Mouse (Mus musculus): ENCODE results near the gene Mybpc3. TPM values are rescaled to one million over a fixed set of nuclear protein-coding genes. Genes with fewer than 3 reads are reported as not detected.

Gene Mybpc3
- polyA plus RNA-seq, 1 experiment from 2014 or later = not detected

DNA sequence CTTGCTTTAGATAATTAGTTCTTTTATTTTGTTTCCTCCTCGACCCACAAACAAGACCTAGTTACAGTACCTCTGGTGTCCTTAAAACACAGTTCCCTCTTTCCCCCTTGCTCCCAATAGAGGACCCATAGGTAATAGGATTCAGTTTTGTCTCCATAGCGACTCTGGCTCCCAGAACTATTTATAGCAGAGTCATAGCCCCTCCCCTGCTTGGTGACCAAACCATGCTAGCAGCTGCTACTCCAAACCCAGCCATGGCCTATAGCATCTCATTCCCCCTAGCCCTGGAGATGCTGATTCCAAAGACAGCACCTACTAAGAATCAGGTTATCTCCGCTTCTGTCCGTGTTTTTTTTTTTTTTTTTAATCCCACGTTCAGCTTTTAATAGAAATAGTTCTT lies 62.8 kb downstream of the Mybpc3 start:
- H3K9ac ChIP-seq (replicated peaks) = no peak overlapping the region; the same call in 1 of the 2 replicates
- no peak overlapping the region for H3K4me3 ChIP-seq (replicated peaks)
- no peak for ATAC-seq (ENCODE audit: low FRiP score)
- peaks cover 36% of the 10 kb centered on the region for H3K4me1 ChIP-seq
- no peak overlapping the region for H3K27ac ChIP-seq (replicated peaks)
- peaks cover 26% of the 10 kb centered on the region for H3K36me3 ChIP-seq
- no peaks in the 10 kb centered on the region for H3K27me3 ChIP-seq (replicated peaks)
- 72% methylated on average over 5 of the region's 5 CpGs for WGBS
- peak overlapping the region; percentile 88 for H3K4me2 ChIP-seq
- H3K9me3 ChIP-seq (replicated peaks) = no peaks in the 10 kb centered on the region

DNA sequence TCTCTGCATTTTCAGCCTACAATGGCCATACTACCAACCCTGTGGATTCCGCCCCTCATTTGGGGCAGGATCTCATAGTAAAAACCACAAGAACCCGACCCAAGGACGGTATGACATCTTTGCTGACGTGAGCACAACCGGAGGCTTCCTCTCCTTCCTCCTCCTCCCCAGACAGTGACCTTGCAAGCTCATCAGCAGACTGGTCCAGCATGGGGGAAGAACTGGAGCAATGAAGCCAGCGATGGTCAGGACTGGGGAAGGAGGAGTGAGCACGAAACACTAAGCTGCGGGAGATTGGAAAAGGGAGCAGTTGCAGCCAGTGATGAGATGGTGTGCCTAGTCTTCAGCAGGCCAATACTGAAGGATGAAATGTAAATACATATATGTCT lies 64.1 kb downstream of the Mybpc3 start:
- peak overlapping the region; percentile 89 for H3K4me3 ChIP-seq (replicated peaks)
- no peaks in the 10 kb centered on the region for H3K27me3 ChIP-seq (replicated peaks)
- H3K4me2 ChIP-seq = peak overlapping the region; percentile 88
- peak overlapping the region; percentile 91 for H3K9ac ChIP-seq (replicated peaks)
- peaks cover 14% of the 10 kb centered on the region for H3K36me3 ChIP-seq
- peak overlapping the region; percentile 95 for H3K27ac ChIP-seq (replicated peaks)
- H3K9me3 ChIP-seq (replicated peaks) = no peaks in the 10 kb centered on the region
- peaks cover 36% of the 10 kb centered on the region for H3K4me1 ChIP-seq
- WGBS = 9% methylated on average over 8 of the region's 8 CpGs
- ATAC-seq (ENCODE audit: low FRiP score) = no peak

DNA sequence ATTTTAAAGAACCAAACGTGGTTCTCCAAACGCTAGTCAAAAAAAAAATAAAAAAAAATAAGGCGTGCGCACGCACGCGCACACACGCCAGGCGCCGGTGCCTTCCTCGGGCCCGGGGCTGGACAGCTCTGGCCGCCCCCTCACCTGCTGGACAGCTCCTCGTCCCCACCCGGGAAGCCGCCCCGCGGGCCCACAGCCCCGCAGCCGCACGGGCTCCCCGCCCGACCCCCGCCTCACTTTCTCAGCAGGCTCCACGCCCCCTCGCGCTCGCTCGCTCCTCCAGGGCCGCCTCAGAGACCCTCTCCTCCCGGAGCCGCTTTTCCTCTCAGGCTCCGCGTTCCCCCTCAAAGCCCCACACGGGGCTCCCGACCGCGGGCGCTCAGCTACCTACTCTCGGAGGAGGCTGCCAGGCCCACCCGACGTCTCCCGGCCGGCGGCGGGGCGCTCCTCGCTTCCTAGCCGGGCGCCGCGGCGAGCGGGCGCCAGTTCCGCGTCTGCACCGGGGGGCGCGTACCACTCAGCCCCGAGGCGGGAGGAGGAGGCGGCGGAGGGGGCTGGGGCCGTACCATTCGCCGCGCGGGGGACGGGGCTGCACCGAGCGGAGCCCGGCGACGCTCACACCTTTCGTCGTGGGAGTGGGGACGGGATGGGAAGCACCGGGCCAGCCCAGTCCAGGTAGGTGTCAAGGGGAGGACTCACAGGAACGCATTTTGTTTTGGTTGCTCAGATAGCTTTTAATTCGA lies 64.6 kb downstream of the Mybpc3 start:
- Histone ChIP-seq H3K9me3 (replicated peaks) (no peaks in the 10 kb centered on the region), H3K27me3 (replicated peaks) (no peaks in the 10 kb centered on the region), H3K4me2 (peak overlapping the region; percentile 88), H3K27ac (replicated peaks) (peak overlapping the region; percentile 95), H3K9ac (replicated peaks) (peak overlapping the region; percentile 91), H3K4me3 (replicated peaks) (peak overlapping the region; percentile 89), H3K36me3 (peaks cover 12% of the 10 kb centered on the region), H3K4me1 (peaks cover 36% of the 10 kb centered on the region)
- peak; percentile 96 for ATAC-seq (ENCODE audit: low FRiP score)
- under 1% methylated on average over 71 of the region's 81 CpGs for whole genome bisulfite sequencing

DNA sequence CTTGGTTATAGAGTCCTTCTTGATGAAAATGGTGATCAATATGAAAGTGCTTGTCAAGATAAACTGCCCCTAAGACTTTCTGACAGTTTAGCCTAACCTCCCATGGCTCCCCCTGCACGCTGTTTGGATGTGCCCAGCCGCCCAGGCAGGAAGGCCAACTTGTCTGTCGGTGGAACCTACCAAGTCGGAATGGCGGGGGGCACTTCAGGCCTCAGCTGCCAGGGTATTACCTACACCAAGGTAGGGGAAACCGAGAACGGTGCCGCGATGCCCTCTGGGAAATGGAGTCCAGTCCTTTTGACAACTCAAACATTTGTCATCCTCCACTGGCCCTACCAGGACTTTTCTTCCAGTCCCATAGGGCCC lies 65.2 kb downstream of the Mybpc3 start:
- 0% methylated on average over 9 of the region's 9 CpGs for WGBS
- ATAC-seq (ENCODE audit: low FRiP score) = peak; percentile 97

DNA sequence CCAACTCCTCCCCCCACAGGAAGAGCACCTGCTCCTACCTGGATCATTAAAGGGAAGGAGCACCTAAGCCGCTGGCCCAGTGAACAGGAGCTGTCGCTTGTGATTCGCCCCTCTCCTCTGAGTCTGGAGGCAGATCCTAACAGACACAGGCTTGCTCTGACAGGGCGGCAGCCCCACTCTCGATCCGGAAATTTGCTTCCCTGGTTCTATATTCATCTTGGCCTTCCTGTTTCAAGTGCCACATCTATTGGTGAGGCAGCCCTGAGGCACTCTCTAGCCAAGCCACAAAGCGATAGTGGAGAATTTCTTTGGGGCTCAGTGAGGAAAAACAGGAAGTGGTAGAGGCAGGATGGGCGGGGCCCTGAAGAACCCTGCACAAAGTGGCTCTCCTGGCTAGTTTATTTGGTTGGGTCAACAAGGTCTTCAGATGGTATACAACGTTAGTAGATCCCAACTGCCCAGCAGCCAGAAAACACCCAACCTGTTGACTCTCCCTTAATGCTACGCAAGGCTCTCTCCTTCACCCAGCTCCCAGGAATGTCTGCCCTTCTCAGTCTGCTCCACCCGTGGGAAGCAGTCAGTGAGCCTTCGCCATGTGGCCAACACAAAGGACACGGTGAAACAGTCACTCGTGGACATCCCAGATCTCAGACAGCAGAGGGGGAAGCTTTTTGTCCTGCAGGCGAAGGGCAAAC lies 65.9 kb downstream of the Mybpc3 start, which contains the start of gene Madd:
Gene Madd (minus strand): TSS at position 127 of the 695 bp plus-strand sequence.
- H3K36me3 ChIP-seq = peaks cover 5% of the 10 kb centered on the region; the same call in 1 of the 2 replicates
- H3K27ac ChIP-seq (replicated peaks) = peak within 1 kb of the TSS; percentile 95
- H3K4me1 ChIP-seq = peaks cover 36% of the 10 kb centered on the region
- no peaks in the 10 kb centered on the region for H3K9me3 ChIP-seq (replicated peaks)
- H3K4me2 ChIP-seq = peak within 1 kb of the TSS; percentile 88
- WGBS = 71% methylated on average over 15 of the region's 15 CpGs
- H3K9ac ChIP-seq (replicated peaks) = peak within 1 kb of the TSS; percentile 91
- no peak; the same call in 1 of the 2 replicates for ATAC-seq (ENCODE audit: low FRiP score)
- peak within 1 kb of the TSS; percentile 89 for H3K4me3 ChIP-seq (replicated peaks)
- H3K27me3 ChIP-seq (replicated peaks) = no peaks in the 10 kb centered on the region

More for the DNA sequence above, 65.2 kb downstream of the Mybpc3 start:
- Histone ChIP-seq H3K27me3 (replicated peaks) (no peaks in the 10 kb centered on the region), H3K27ac (replicated peaks) (peak overlapping the region; percentile 95), H3K9me3 (replicated peaks) (no peaks in the 10 kb centered on the region), H3K4me2 (peak overlapping the region; percentile 88), H3K4me3 (replicated peaks) (peak overlapping the region; percentile 89), H3K4me1 (peaks cover 36% of the 10 kb centered on the region), H3K9ac (replicated peaks) (peak overlapping the region; percentile 91), H3K36me3 (peaks cover 7% of the 10 kb centered on the region)

Other genes with a start within 250 kb of the Mybpc3 start
- 123 and 207 TPM in 2 replicates for gene C1qtnf4, start 232.3 kb upstream of the Mybpc3 start, polyA plus RNA-seq (2015; fragmentation: Nextera tagmentation; extraction: Ambion mirVana)
- gene Kbtbd4, start 213.4 kb upstream of the Mybpc3 start, polyA plus RNA-seq (2015; fragmentation: Nextera tagmentation; extraction: Ambion mirVana) = 48.6 and 55.3 TPM in 2 replicates
- gene Ndufs3, start 213.3 kb upstream of the Mybpc3 start, polyA plus RNA-seq (2015; fragmentation: Nextera tagmentation; extraction: Ambion mirVana) = 228 and 239 TPM in 2 replicates
- 86.6 and 89.5 TPM in 2 replicates for gene Celf1, start 177.8 kb upstream of the Mybpc3 start, polyA plus RNA-seq (2015; fragmentation: Nextera tagmentation; extraction: Ambion mirVana)
- gene Rapsn, start 82.5 kb upstream of the Mybpc3 start, polyA plus RNA-seq (2015; fragmentation: Nextera tagmentation; extraction: Ambion mirVana) = 2.7 TPM in 2 replicates
- gene Psmc3, start 64.1 kb upstream of the Mybpc3 start, polyA plus RNA-seq (2015; fragmentation: Nextera tagmentation; extraction: Ambion mirVana) = 234 and 240 TPM in 2 replicates
- 35.5 and 43.2 TPM in 2 replicates for gene Slc39a13, start 47.7 kb upstream of the Mybpc3 start, polyA plus RNA-seq (2015; fragmentation: Nextera tagmentation; extraction: Ambion mirVana)
- 3.6 and 6.7 TPM in 2 replicates for gene Spi1, start 35.8 kb upstream of the Mybpc3 start, polyA plus RNA-seq (2015; fragmentation: Nextera tagmentation; extraction: Ambion mirVana)
- gene Madd, start 65.7 kb downstream of the Mybpc3 start, polyA plus RNA-seq (2015; fragmentation: Nextera tagmentation; extraction: Ambion mirVana) = 49.0 and 54.5 TPM in 2 replicates
- 2.4 and 3.1 TPM in 2 replicates for gene Nr1h3, start 84.7 kb downstream of the Mybpc3 start, polyA plus RNA-seq (2015; fragmentation: Nextera tagmentation; extraction: Ambion mirVana)
- gene Acp2, start 84.7 kb downstream of the Mybpc3 start, polyA plus RNA-seq (2015; fragmentation: Nextera tagmentation; extraction: Ambion mirVana) = 35.1 and 36.6 TPM in 2 replicates
- gene Ddb2, start 118.8 kb downstream of the Mybpc3 start, polyA plus RNA-seq (2015; fragmentation: Nextera tagmentation; extraction: Ambion mirVana) = 17.5 and 20.2 TPM in 2 replicates
- 20.0 and 21.8 TPM in 2 replicates for gene Pacsin3, start 137.8 kb downstream of the Mybpc3 start, polyA plus RNA-seq (2015; fragmentation: Nextera tagmentation; extraction: Ambion mirVana)
- 62.0 and 68.9 TPM in 2 replicates for gene Arfgap2, start 146.8 kb downstream of the Mybpc3 start, polyA plus RNA-seq (2015; fragmentation: Nextera tagmentation; extraction: Ambion mirVana)

Data from neural tube, embryonic 15.5 days (tissue).